Mouse (Mus musculus) erythroblast, embryonic 14.5 days (primary cell): ENCODE data around the gene Phldb2. TPM values are rescaled to one million over a fixed set of nuclear protein-coding genes. Genes with fewer than 3 reads are reported as not detected.

ENCODE experiments used
- H3K27me3 ChIP-seq: 2 replicates; pipeline ENCODE4 v1.6.1; 2012; ENCODE audit warnings: inconsistent platforms; ENCODE audit not compliant: control insufficient read depth
- H3K36me3 ChIP-seq: 2 replicates; pipeline ENCODE4 v1.6.1; 2012; ENCODE audit warnings: mild to moderate bottlenecking, inconsistent platforms; ENCODE audit not compliant: control insufficient read depth
- H3K4me1 ChIP-seq: 2 replicates; pipeline ENCODE4 v1.6.1; 2012; ENCODE audit warnings: inconsistent platforms; ENCODE audit not compliant: control insufficient read depth
- H3K4me3 ChIP-seq: replicated peaks from 2 replicates; pipeline ENCODE3; 2012; ENCODE audit warnings: moderate library complexity, mild to moderate bottlenecking, inconsistent platforms
- H3K9me3 ChIP-seq: 2 replicates; pipeline ENCODE4 v1.6.1; 2012; ENCODE audit warnings: low read length, inconsistent platforms, mixed read lengths; ENCODE audit not compliant: control insufficient read depth
- GATA1 ChIP-seq: IDR thresholded peaks from 2 replicates; pipeline ENCODE4 v1.6.1; 2012; ENCODE audit warnings: low read length, inconsistent platforms, mixed read lengths
- TAL1 ChIP-seq: IDR thresholded peaks from 3 replicates; pipeline ENCODE4 v1.6.1; 2012; ENCODE audit warnings: low read length, inconsistent platforms, mixed read lengths
- polyA plus RNA-seq: library from polyadenylated mRNA; stranded (reverse); fragments of >175 nt; gene quantifications from 2 replicates; pipeline ENCODE4 v1.2.3, GENCODE M21; 2012

The Phldb2 gene
- polyA plus RNA-seq, 1 experiment = 0.01 TPM

- H3K36me3 ChIP-seq = peaks cover 2% of the 10 kb centered on the region
- TF ChIP-seq TAL1 (no peak), GATA1 (no peak)
- H3K9me3 ChIP-seq = no peaks in the 10 kb centered on the region
- no peaks in the 10 kb centered on the region for H3K4me1 ChIP-seq
- H3K27me3 ChIP-seq = peaks cover 29% of the 10 kb centered on the region
- H3K4me3 ChIP-seq = no peak within 1 kb of the TSS
These were observed 229.2 kb downstream of the Phldb2 start, which contains the start of gene Tagln3 for GRCm38 (mm10) chr16:45724061-45724741. Gene Tagln3, minus strand, starts transcription at chr16:45724608.

- H3K9me3 ChIP-seq = no peaks in the 10 kb centered on the region
- TF ChIP-seq TAL1 (no peak), GATA1 (no peak)
- no peak overlapping the region for H3K4me3 ChIP-seq
- peaks cover 29% of the 10 kb centered on the region for H3K27me3 ChIP-seq
- H3K36me3 ChIP-seq = no peaks in the 10 kb centered on the region
- H3K4me1 ChIP-seq = no peaks in the 10 kb centered on the region
These were observed 230.1 kb downstream of the Phldb2 start for GRCm38 (mm10) chr16:45723172-45723901.

- no peak for TF ChIP-seq GATA1
- no peak for TF ChIP-seq TAL1
- Histone ChIP-seq H3K36me3 (no peaks in the 10 kb centered on the region), H3K27me3 (peaks cover 29% of the 10 kb centered on the region), H3K4me1 (no peaks in the 10 kb centered on the region), H3K4me3 (no peak overlapping the region), H3K9me3 (no peaks in the 10 kb centered on the region)
These were observed 230.9 kb downstream of the Phldb2 start for GRCm38 (mm10) chr16:45722460-45722951.

GRCm38 (mm10) chr16:45720022-45720630 lies 233.3 kb downstream of the Phldb2 start:
- H3K36me3 ChIP-seq = no peaks in the 10 kb centered on the region
- TF ChIP-seq TAL1 (no peak), GATA1 (no peak)
- H3K9me3 ChIP-seq = no peaks in the 10 kb centered on the region
- peaks cover 27% of the 10 kb centered on the region for H3K27me3 ChIP-seq
- H3K4me1 ChIP-seq = no peaks in the 10 kb centered on the region
- no peak overlapping the region for H3K4me3 ChIP-seq

- TF ChIP-seq TAL1 = no peak
- no peak for TF ChIP-seq GATA1
- H3K27me3 ChIP-seq = peaks cover 10% of the 10 kb centered on the region
- no peak overlapping the region for H3K4me3 ChIP-seq
- H3K36me3 ChIP-seq = no peaks in the 10 kb centered on the region
- H3K9me3 ChIP-seq = no peaks in the 10 kb centered on the region
- no peaks in the 10 kb centered on the region for H3K4me1 ChIP-seq
These were observed 235.1 kb downstream of the Phldb2 start for GRCm38 (mm10) chr16:45718296-45718695.

GRCm38 (mm10) chr16:45714489-45715150 lies 238.8 kb downstream of the Phldb2 start:
- Histone ChIP-seq H3K9me3 (no peaks in the 10 kb centered on the region), H3K4me1 (no peaks in the 10 kb centered on the region), H3K36me3 (no peaks in the 10 kb centered on the region), H3K27me3 (no peaks in the 10 kb centered on the region), H3K4me3 (no peak overlapping the region)
- no peak for TF ChIP-seq GATA1
- TF ChIP-seq TAL1 = no peak

GRCm38 (mm10) chr16:45713878-45714277 lies 239.5 kb downstream of the Phldb2 start:
- TF ChIP-seq GATA1 = no peak
- no peak for TF ChIP-seq TAL1
- H3K27me3 ChIP-seq = no peaks in the 10 kb centered on the region
- no peaks in the 10 kb centered on the region for H3K36me3 ChIP-seq
- H3K4me3 ChIP-seq = no peak overlapping the region
- H3K4me1 ChIP-seq = no peaks in the 10 kb centered on the region
- no peaks in the 10 kb centered on the region for H3K9me3 ChIP-seq

- no peak overlapping the region for H3K4me3 ChIP-seq
- no peaks in the 10 kb centered on the region for H3K4me1 ChIP-seq
- H3K27me3 ChIP-seq = no peaks in the 10 kb centered on the region
- TF ChIP-seq TAL1 (no peak), GATA1 (no peak)
- no peaks in the 10 kb centered on the region for H3K9me3 ChIP-seq
- H3K36me3 ChIP-seq = no peaks in the 10 kb centered on the region
These were observed 240.1 kb downstream of the Phldb2 start for GRCm38 (mm10) chr16:45713261-45713660.
